Comparison of ENCODE assay signal across 9 mouse cellular contexts in genomic region chr7:27576914-27577313, GRCm38 (mm10). TPM values are rescaled to one million over a fixed set of nuclear protein-coding genes. Genes with fewer than 3 reads are reported as not detected.
A peak's percentile ranks its signal among the peaks of the same experiment; 100 is the strongest.
DNase-seq lines count a peak whose midpoint lies in the region; TF ChIP-seq lines count a peak whose summit lies in the region.
"Had no signal": no experiment of that assay in that cellular context is flagged by ENCODE, and none has a peak within 500 bp of the region (broad histone marks: within the 10 kb centered on the region; RNA-seq: fewer than 3 reads in every experiment).

No protein-coding gene starts in this region.

- peak; percentile 72 for TF ChIP-seq CTCF in gastrocnemius, adult 2 months (IDR thresholded peaks at IDR 0.05)

- DNase-seq in gastrocnemius, adult 2 months: peak; percentile 66
- DNase-seq in gastrocnemius, adult 18-20 months (ENCODE audit: low spot score): no peak
- DNase-seq in spleen, adult 18-20 months: peak; percentile 40 to 72
- no peak for DNase-seq in spleen, adult 12 weeks (ENCODE audit: low spot score)
- DNase-seq in embryo, embryonic 10.5 days (ENCODE audit: low spot score): peak; percentile 32
- DNase-seq in liver: peak; percentile 52
- DNase-seq in retina, embryonic 14.5 days (ENCODE audit: low spot score): peak; percentile 28
- DNase-seq in c-Kit-positive CD71-positive TER-119-positive erythroid progenitor cells, embryonic 14.5 days (ENCODE audit: low spot score): no peak

- H3K27ac ChIP-seq in gastrocnemius, adult 2 months: peak overlapping the region; percentile 8; the same call in 1 of the 2 replicates
- H3K27ac ChIP-seq: neural tube, embryonic 13.5 days had no signal

- intact Hi-C loops in gastrocnemius, adult 2 months (cut with DNase I): loop anchor here (5.0 kb wide), 1 partner anchor 75 kb away; the partner anchor contains the start of gene Ttc9b

- H3K4me3 ChIP-seq in gastrocnemius, adult 2 months: no peak overlapping the region
- H3K4me3 ChIP-seq: neural tube, embryonic 13.5 days had no signal

RNA-seq across cellular contexts. Expression of gene Akt2, which starts 14.4 kb away (rescaled TPM):
- total RNA-seq in gastrocnemius, adult 2 months (2021): 100 to 1,000 TPM; 194 to 199 TPM
- total RNA-seq in gastrocnemius, adult 18-20 months (2021): 100 to 1,000 TPM; 171 to 178 TPM

RNA-seq across cellular contexts. Expression of gene 2310022A10Rik, which starts 23.9 kb away (rescaled TPM):
- total RNA-seq in gastrocnemius, adult 2 months (2021): 100 to 1,000 TPM; 107 to 123 TPM
- total RNA-seq in gastrocnemius, adult 18-20 months (2021): 100 to 1,000 TPM; 103 to 116 TPM

RNA-seq across cellular contexts. Expression of gene Pld3, which starts 23.9 kb away (rescaled TPM):
- total RNA-seq in gastrocnemius, adult 2 months (2021): 10 to 100 TPM; 14.5 to 17.2 TPM
- 10 to 100 TPM; 15.1 to 16.1 TPM for total RNA-seq in gastrocnemius, adult 18-20 months (2021)

RNA-seq across cellular contexts. Expression of gene Hipk4, which starts 53.8 kb away (rescaled TPM):
- total RNA-seq in gastrocnemius, adult 2 months (2021): under 1 TPM in 1 of 2 experiments, not detected in 1; 0.13 TPM
- total RNA-seq in gastrocnemius, adult 18-20 months (2021): not detected

Comparison
In these comparisons a context has a peak if more than half of its experiments do, and no peak if none do; other contexts are left out.
1. DNase-seq: peak in gastrocnemius, adult 2 months (single experiment), spleen, adult 18-20 months (2 of 2), embryo, embryonic 10.5 days (single experiment), liver (single experiment) and retina, embryonic 14.5 days (single experiment); none in gastrocnemius, adult 18-20 months (single experiment), spleen, adult 12 weeks (single experiment) and c-Kit-positive CD71-positive TER-119-positive erythroid progenitor cells, embryonic 14.5 days (single experiment).